ENCODE assay signal across 8 mouse cellular contexts in genomic region chr12:69790530-69791505, GRCm38 (mm10). TPM values are rescaled to one million over a fixed set of nuclear protein-coding genes. Genes with fewer than 3 reads are reported as not detected.
DNase-seq lines count a peak whose midpoint lies in the region; ATAC-seq and TF ChIP-seq lines count a peak whose summit lies in the region.

Cdkl1 (minus strand) TSS chr12:69791267.

- peak within 1 kb of the TSS; percentile 64 for H3K27ac ChIP-seq in bone marrow, adult 2 months (ENCODE audit: control insufficient read depth, insufficient read depth, low read depth, low read length, poor library complexity)
- H3K27ac ChIP-seq in embryonic facial prominence, embryonic 15.5 days (replicated peaks): no peak within 1 kb of the TSS
- H3K27ac ChIP-seq in kidney, adult 2 months (ENCODE audit: insufficient read depth, low read depth, low read length): peak within 1 kb of the TSS; percentile 99
- H3K27ac ChIP-seq in limb, embryonic 13.5 days: no peak within 1 kb of the TSS
- peak within 1 kb of the TSS; percentile 31; the same call in 1 of the 2 replicates for H3K27ac ChIP-seq in midbrain, embryonic 13.5 days

- H3K9me3 ChIP-seq in embryonic facial prominence, embryonic 15.5 days (replicated peaks): no peaks in the 10 kb centered on the region
- no peaks in the 10 kb centered on the region for H3K9me3 ChIP-seq in limb, embryonic 13.5 days
- no peaks in the 10 kb centered on the region for H3K9me3 ChIP-seq in midbrain, embryonic 13.5 days

- H3K36me3 ChIP-seq in embryonic facial prominence, embryonic 15.5 days: no peaks in the 10 kb centered on the region
- no peaks in the 10 kb centered on the region for H3K36me3 ChIP-seq in kidney, adult 2 months (ENCODE audit: control insufficient read depth, insufficient read depth, low read length)
- H3K36me3 ChIP-seq in limb, embryonic 13.5 days: no peaks in the 10 kb centered on the region
- no peaks in the 10 kb centered on the region for H3K36me3 ChIP-seq in midbrain, embryonic 13.5 days

- peak within 1 kb of the TSS; percentile 70 for H3K4me3 ChIP-seq in bone marrow, adult 2 months (replicated peaks; ENCODE audit: control insufficient read depth, low read depth, low read length)
- H3K4me3 ChIP-seq in embryonic facial prominence, embryonic 15.5 days (replicated peaks): peak within 1 kb of the TSS; percentile 49
- peak within 1 kb of the TSS; percentile 52 for H3K4me3 ChIP-seq in kidney, adult 2 months (ENCODE audit: insufficient read depth, low read depth, low read length)
- peak within 1 kb of the TSS; percentile 57 for H3K4me3 ChIP-seq in limb, embryonic 13.5 days
- peak within 1 kb of the TSS; percentile 60 for H3K4me3 ChIP-seq in midbrain, embryonic 13.5 days (replicated peaks)

- H3K4me1 ChIP-seq in bone marrow, adult 2 months (ENCODE audit: control insufficient read depth, insufficient read depth, low read length): no peaks in the 10 kb centered on the region
- peaks cover 11% of the 10 kb centered on the region for H3K4me1 ChIP-seq in embryonic facial prominence, embryonic 15.5 days
- peaks cover 7% of the 10 kb centered on the region for H3K4me1 ChIP-seq in kidney, adult 2 months (ENCODE audit: control insufficient read depth, insufficient read depth, low read length)
- peaks cover 18% of the 10 kb centered on the region for H3K4me1 ChIP-seq in limb, embryonic 13.5 days
- peaks cover 17% of the 10 kb centered on the region for H3K4me1 ChIP-seq in midbrain, embryonic 13.5 days (replicated peaks)

- H3K4me2 ChIP-seq in embryonic facial prominence, embryonic 15.5 days (replicated peaks): peak within 1 kb of the TSS; percentile 94
- H3K4me2 ChIP-seq in limb, embryonic 13.5 days (replicated peaks): peak within 1 kb of the TSS; percentile 100
- peak within 1 kb of the TSS; percentile 96 for H3K4me2 ChIP-seq in midbrain, embryonic 13.5 days (replicated peaks)

- peak; percentile 89 for DNase-seq in A20 (ENCODE audit: low read depth, low spot score)
- no peak for DNase-seq in heart, adult 8-10 months (ENCODE audit: low spot score)
- peak; percentile 92 for DNase-seq in kidney, adult 2 months
- peak; percentile 63 to 74 for DNase-seq in spleen, adult 18-20 months

- TF ChIP-seq CTCF in bone marrow, adult 2 months (IDR thresholded peaks at IDR 0.05; ENCODE audit: control insufficient read depth, insufficient read depth, low read length): no peak
- no peak for TF ChIP-seq CTCF in kidney, adult 2 months (conservative IDR thresholded peaks at IDR 0.05; ENCODE audit: insufficient read depth, insufficient read length, low read depth, low read length)

- ATAC-seq in embryonic facial prominence, embryonic 15.5 days (ENCODE audit: insufficient number of reproducible peaks, low FRiP score, low TSS enrichment, low read depth): peak; percentile 73
- ATAC-seq in limb, embryonic 13.5 days (ENCODE audit: low FRiP score, low read depth): peak; percentile 75
- ATAC-seq in midbrain, embryonic 13.5 days: peak; percentile 90

- TF ChIP-seq POLR2A in bone marrow, adult 2 months (IDR thresholded peaks at IDR 0.05; ENCODE audit: borderline replicate concordance, control insufficient read depth, low read depth, low read length): peak; percentile 57; the same call in 1 of the 2 replicates
- TF ChIP-seq POLR2A in kidney, adult 2 months (IDR thresholded peaks at IDR 0.05; ENCODE audit: low read depth, low read length): peak; percentile 39

- peaks cover 8% of the 10 kb centered on the region for H3K27me3 ChIP-seq in embryonic facial prominence, embryonic 15.5 days
- no peaks in the 10 kb centered on the region for H3K27me3 ChIP-seq in kidney, adult 2 months (replicated peaks; ENCODE audit: control insufficient read depth, insufficient read depth, low read length)
- peaks cover 34% of the 10 kb centered on the region for H3K27me3 ChIP-seq in limb, embryonic 13.5 days
- H3K27me3 ChIP-seq in midbrain, embryonic 13.5 days: peaks cover 22% of the 10 kb centered on the region

- H3K9ac ChIP-seq in embryonic facial prominence, embryonic 15.5 days: peak within 1 kb of the TSS; percentile 43
- peak within 1 kb of the TSS; percentile 70 for H3K9ac ChIP-seq in limb, embryonic 13.5 days
- H3K9ac ChIP-seq in midbrain, embryonic 13.5 days (replicated peaks): peak within 1 kb of the TSS; percentile 77

- WGBS in bone marrow, adult 2 months: under 1% methylated on average over 45 of the region's 45 CpGs
- WGBS in embryonic facial prominence, embryonic 15.5 days: 2% methylated on average over 45 of the region's 45 CpGs
- WGBS in kidney, adult 2 months: 2% methylated on average over 45 of the region's 45 CpGs
- WGBS in limb, embryonic 13.5 days: 3% methylated on average over 45 of the region's 45 CpGs
- 2% methylated on average over 45 of the region's 45 CpGs for WGBS in midbrain, embryonic 13.5 days

RNA-seq across cellular contexts. Expression of gene Cdkl1, which starts in this region (rescaled TPM):
- 3.9 and 5.0 TPM in 2 replicates for polyA plus RNA-seq in bone marrow, adult 2 months (2011; ENCODE audit: insufficient read depth, insufficient read length, low replicate concordance, missing spikeins)
- 2.8 and 3.2 TPM in 2 replicates for polyA plus RNA-seq in embryonic facial prominence, embryonic 15.5 days (2015; fragmentation: Nextera tagmentation; extraction: Ambion mirVana)
- 10 to 100 TPM; 11.8 to 17.0 (median 14.4) TPM for total RNA-seq in heart, adult 8-10 months (2022)
- 95.1 and 99.0 TPM in 2 replicates for polyA plus RNA-seq in kidney, adult 2 months (2012; rRNA removed)
- polyA plus RNA-seq in limb, embryonic 13.5 days (2015; fragmentation: Nextera tagmentation; extraction: Ambion mirVana): 1.2 and 1.3 TPM in 2 replicates
- 2.0 and 2.2 TPM in 2 replicates for polyA plus RNA-seq in midbrain, embryonic 13.5 days (2015; fragmentation: Nextera tagmentation; extraction: Ambion mirVana)

Comparison
In these comparisons a context has a peak if more than half of its experiments do, and no peak if none do; other contexts are left out.
1. RNA of gene Cdkl1 (polyA plus RNA-seq): 95.1 to 99.0 TPM in kidney, adult 2 months; 3.9 to 5.0 TPM in bone marrow, adult 2 months, 2.8 to 3.2 TPM in embryonic facial prominence, embryonic 15.5 days, 2.0 to 2.2 TPM in midbrain, embryonic 13.5 days and 1.2 to 1.3 TPM in limb, embryonic 13.5 days; every median in the first group is over 10 times any median in the second.
2. H3K27ac ChIP-seq: peak in bone marrow, adult 2 months (single experiment), kidney, adult 2 months (single experiment) and midbrain, embryonic 13.5 days (single experiment); none in embryonic facial prominence, embryonic 15.5 days (single experiment) and limb, embryonic 13.5 days (single experiment).
3. Peak in every context shown above with its lines, with median percentiles within 50 percentile points of each other: H3K4me3 ChIP-seq, ATAC-seq, H3K4me2 ChIP-seq and H3K9ac ChIP-seq.